Mouse (Mus musculus) lung, postnatal 14 days (tissue): ENCODE measurements at regions not wholly inside any gene's neighbourhood (a gene's known extent, or its start where the extent isn't known, plus 50 kb on each side); places are given as distances from the start of the nearest gene placed in this dataset.
"Not testable (repeated sequence)": the region's sequence is repeated elsewhere in the genome, so short reads cannot be mapped to it uniquely, and the experiment has no call there.

ENCODE experiments used
- DNase-seq: peaks from one replicate; pipeline ENCODE4 v3.0.0; 2021

GRCm38 (mm10) chr10:120284785-120285184, 57.9 kb downstream of the Llph start:
- DNase-seq = no peak

GRCm38 (mm10) chr10:120291912-120292311, 65.0 kb downstream of the Llph start:
- DNase-seq = no peak

- not testable (repeated sequence) for DNase-seq
Measured at GRCm38 (mm10) chr10:120293381-120293780, 66.5 kb downstream of the Llph start.

- no peak for DNase-seq
Measured at GRCm38 (mm10) chr10:120294487-120294886, 67.6 kb downstream of the Llph start.

GRCm38 (mm10) chr10:120297311-120297710, 70.4 kb downstream of the Llph start:
- DNase-seq = no peak

GRCm38 (mm10) chr10:120298293-120298927, 71.5 kb downstream of the Llph start:
- no peak for DNase-seq

- DNase-seq = peak; percentile 70
Measured at GRCm38 (mm10) chr10:120306010-120306409, 79.1 kb downstream of the Llph start.

GRCm38 (mm10) chr10:120308681-120309080, 81.8 kb downstream of the Llph start:
- no peak for DNase-seq
